ENCODE assay signal across 8 mouse cellular contexts in the genomic region with DNA sequence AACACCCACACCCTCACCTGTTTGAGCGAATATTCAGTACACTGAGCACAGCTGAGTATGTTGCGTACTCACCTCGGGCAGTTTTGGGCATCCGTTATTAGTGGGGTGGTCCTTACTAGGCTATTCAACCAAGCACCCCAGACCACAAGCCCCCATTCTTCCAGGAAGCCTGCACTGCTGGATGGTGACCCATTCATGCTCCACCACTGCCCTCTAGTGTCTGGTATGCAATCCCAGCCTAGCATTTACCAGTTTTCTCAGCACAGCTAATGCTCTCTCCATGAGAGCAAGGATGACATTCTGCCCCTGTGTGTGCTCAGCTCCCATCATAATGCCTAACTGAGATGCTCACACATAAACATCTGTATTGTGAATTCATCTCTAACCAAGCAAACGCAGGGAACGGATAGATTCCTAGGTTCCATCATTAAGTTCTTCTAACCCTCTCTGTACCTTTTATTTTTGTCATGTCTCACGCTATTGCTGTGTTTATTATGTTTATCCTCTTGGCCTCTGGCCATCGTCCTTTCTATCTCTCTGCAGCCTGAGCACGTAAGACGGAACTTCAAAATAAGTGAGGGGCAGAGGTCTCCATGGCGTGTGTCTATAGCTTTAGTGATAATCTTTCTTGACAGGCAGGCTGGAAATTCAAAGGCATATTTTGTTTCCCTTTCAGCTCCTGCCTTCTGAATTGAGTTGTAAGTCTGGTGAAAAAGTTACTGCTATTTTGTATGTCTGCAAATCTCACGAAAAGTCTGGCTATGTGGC. TPM values are rescaled to one million over a fixed set of nuclear protein-coding genes. Genes with fewer than 3 reads are reported as not detected.
A peak's percentile ranks its signal among the peaks of the same experiment; 100 is the strongest.
DNase-seq lines count a peak whose midpoint lies in the region; ATAC-seq and TF ChIP-seq lines count a peak whose summit lies in the region.

No protein-coding gene starts in this region.

- H3K36me3 ChIP-seq in testis, adult 2 months (ENCODE audit: control insufficient read depth, insufficient read depth, low read length): no peaks in the 10 kb centered on the region
- H3K36me3 ChIP-seq in limb, embryonic 11.5 days (ENCODE audit: control insufficient read depth, insufficient read depth, low read length): no peaks in the 10 kb centered on the region
- no peaks in the 10 kb centered on the region for H3K36me3 ChIP-seq in midbrain, embryonic 15.5 days (replicated peaks)

- ATAC-seq in limb, embryonic 11.5 days (ENCODE audit: insufficient number of reproducible peaks, low FRiP score, low TSS enrichment, low read depth): no peak
- peak; percentile 90 for ATAC-seq in midbrain, embryonic 15.5 days (replicated peaks)

- H3K4me1 ChIP-seq in testis, adult 2 months (ENCODE audit: control insufficient read depth, insufficient read depth, low read length): peaks cover 5% of the 10 kb centered on the region; the same call in 1 of the 2 replicates
- no peaks in the 10 kb centered on the region for H3K4me1 ChIP-seq in limb, embryonic 11.5 days (ENCODE audit: control insufficient read depth, insufficient read depth, low read length)
- H3K4me1 ChIP-seq in midbrain, embryonic 15.5 days: no peaks in the 10 kb centered on the region

- no peak for DNase-seq in testis, postnatal 14 days (ENCODE audit: low spot score)
- peak; percentile 70 to 74 for DNase-seq in cerebellum, postnatal 14 days
- DNase-seq in frontal cortex, postnatal 14 days (ENCODE audit: low spot score in 2 of 2): peak; percentile 23 to 52
- DNase-seq in kidney, adult 18-20 months: peak; percentile 70
- DNase-seq in limb, embryonic 11.5 days (ENCODE audit: low spot score): peak; percentile 73
- peak; percentile 28 to 62 for DNase-seq in spleen, postnatal 10 days (ENCODE audit: low spot score in 2 of 2)

- TF ChIP-seq CTCF in testis, adult 2 months (IDR thresholded peaks at IDR 0.05; ENCODE audit: control insufficient read depth, insufficient read depth, insufficient replicate concordance, low read depth, low read length): peak; percentile 68; the same call in 1 of the 2 replicates

- no peaks in the 10 kb centered on the region for H3K27me3 ChIP-seq in testis, adult 2 months (ENCODE audit: control insufficient read depth, insufficient read depth, low read length)
- no peaks in the 10 kb centered on the region for H3K27me3 ChIP-seq in limb, embryonic 11.5 days (ENCODE audit: control insufficient read depth, insufficient read depth, low read length)
- H3K27me3 ChIP-seq in midbrain, embryonic 15.5 days (replicated peaks): no peaks in the 10 kb centered on the region

- no peaks in the 10 kb centered on the region for H3K9me3 ChIP-seq in limb, embryonic 11.5 days (ENCODE audit: control insufficient read depth, low read length)
- no peaks in the 10 kb centered on the region for H3K9me3 ChIP-seq in midbrain, embryonic 15.5 days

- 65% methylated on average over 12 of the region's 12 CpGs for WGBS in limb, embryonic 11.5 days
- WGBS in midbrain, embryonic 15.5 days: 30% methylated on average over 12 of the region's 12 CpGs

- H3K4me3 ChIP-seq in testis, adult 2 months (ENCODE audit: control insufficient read depth, low read depth, low read length): no peak overlapping the region
- H3K4me3 ChIP-seq in limb, embryonic 11.5 days (ENCODE audit: low read depth, low read length): no peak overlapping the region
- H3K4me3 ChIP-seq in midbrain, embryonic 15.5 days: no peak overlapping the region

- no peak overlapping the region for H3K9ac ChIP-seq in limb, embryonic 11.5 days (ENCODE audit: low read length)
- H3K9ac ChIP-seq in midbrain, embryonic 15.5 days: no peak overlapping the region

- TF ChIP-seq POLR2A in testis, adult 2 months (IDR thresholded peaks at IDR 0.05; ENCODE audit: control insufficient read depth, low read depth, low read length): no peak

- H3K27ac ChIP-seq in testis, adult 2 months (ENCODE audit: control insufficient read depth, insufficient read depth, low read depth, low read length): no peak overlapping the region
- no peak overlapping the region for H3K27ac ChIP-seq in limb, embryonic 11.5 days (replicated peaks; ENCODE audit: low read depth, low read length)
- no peak overlapping the region for H3K27ac ChIP-seq in midbrain, embryonic 15.5 days

- no peak overlapping the region for H3K4me2 ChIP-seq in limb, embryonic 11.5 days (ENCODE audit: low read depth, severe bottlenecking)
- H3K4me2 ChIP-seq in midbrain, embryonic 15.5 days: no peak overlapping the region

RNA-seq across cellular contexts. Expression of gene Slc35b4, which starts 17.0 kb away (rescaled TPM):
- polyA plus RNA-seq in testis, adult 2 months (2012; rRNA removed): 21.7 and 24.5 TPM in 2 replicates
- 47.3 and 49.8 TPM in 2 replicates for polyA plus RNA-seq in limb, embryonic 11.5 days (2014; fragmentation: Nextera tagmentation; extraction: Ambion mirVana)
- polyA plus RNA-seq in midbrain, embryonic 15.5 days (2015; fragmentation: Nextera tagmentation; extraction: Ambion mirVana): 45.0 and 45.6 TPM in 2 replicates
